8 mouse cellular contexts compared by ENCODE assay signal in genomic region chr19:5660942-5661751, GRCm38 (mm10). TPM values are rescaled to one million over a fixed set of nuclear protein-coding genes. Genes with fewer than 3 reads are reported as not detected.
A peak's percentile ranks its signal among the peaks of the same experiment; 100 is the strongest.
DNase-seq lines count a peak whose midpoint lies in the region; ATAC-seq and TF ChIP-seq lines count a peak whose summit lies in the region.

No protein-coding gene starts in this region.

- DNase-seq in adrenal gland, postnatal 14 days, result peak; percentile 59
- no peak for DNase-seq in adrenal gland, adult 8-10 months
- DNase-seq in heart, postnatal 4 days, result peak; percentile 42
- DNase-seq in limb, embryonic 14.5 days (ENCODE audit: low spot score), result no peak
- DNase-seq in urinary bladder, postnatal 14 days (ENCODE audit: low spot score), result no peak
- no peak for DNase-seq in left cerebral cortex, postnatal 36 days (ENCODE audit: low spot score in 2 of 2)

- WGBS in bone marrow, adult 2 months, result 3% methylated on average over 16 of the region's 16 CpGs
- 86% methylated on average over 16 of the region's 16 CpGs for WGBS in limb, embryonic 14.5 days
- WGBS in neural tube, embryonic 13.5 days, result 89% methylated on average over 16 of the region's 16 CpGs

- no peaks in the 10 kb centered on the region for H3K9me3 ChIP-seq in limb, embryonic 14.5 days (ENCODE audit: control insufficient read depth, low read length)
- H3K9me3 ChIP-seq in neural tube, embryonic 13.5 days, result no peaks in the 10 kb centered on the region

- H3K4me1 ChIP-seq in bone marrow, adult 2 months (ENCODE audit: control insufficient read depth, insufficient read depth, low read length), result peaks cover 4% of the 10 kb centered on the region; the same call in 1 of the 2 replicates
- peaks cover 15% of the 10 kb centered on the region for H3K4me1 ChIP-seq in limb, embryonic 14.5 days (ENCODE audit: control insufficient read depth, insufficient read depth, low read length)
- peaks cover 20% of the 10 kb centered on the region for H3K4me1 ChIP-seq in neural tube, embryonic 13.5 days (replicated peaks)

- no peak for ATAC-seq in limb, embryonic 14.5 days (ENCODE audit: low FRiP score, low read depth)
- no peak for ATAC-seq in neural tube, embryonic 13.5 days (ENCODE audit: low read depth)

- H3K36me3 ChIP-seq in limb, embryonic 14.5 days (ENCODE audit: control insufficient read depth, insufficient read depth, low read length), result peaks cover 42% of the 10 kb centered on the region
- peaks cover 24% of the 10 kb centered on the region for H3K36me3 ChIP-seq in neural tube, embryonic 13.5 days

- H3K27me3 ChIP-seq in limb, embryonic 14.5 days (ENCODE audit: control insufficient read depth, insufficient read depth, low read length), result no peaks in the 10 kb centered on the region
- H3K27me3 ChIP-seq in neural tube, embryonic 13.5 days, result peaks cover 3% of the 10 kb centered on the region

- TF ChIP-seq POLR2A in bone marrow, adult 2 months (IDR thresholded peaks at IDR 0.05; ENCODE audit: borderline replicate concordance, control insufficient read depth, low read depth, low read length), result peak; percentile 39; the same call in 1 of the 2 replicates
- TF ChIP-seq POLR2A in limb, embryonic 14.5 days (IDR thresholded peaks at IDR 0.05; ENCODE audit: borderline replicate concordance, extremely low read depth, insufficient read depth, insufficient read length), result no peak

- peak overlapping the region; percentile 11 for H3K4me2 ChIP-seq in limb, embryonic 14.5 days (replicated peaks; ENCODE audit: low read depth, low read length, severe bottlenecking)
- peak overlapping the region; percentile 55 for H3K4me2 ChIP-seq in neural tube, embryonic 13.5 days

- TF ChIP-seq CTCF in bone marrow, adult 2 months (IDR thresholded peaks at IDR 0.05; ENCODE audit: control insufficient read depth, insufficient read depth, low read length), result no peak; the same call in 1 of the 2 replicates

- intact Hi-C loops in left cerebral cortex, postnatal 36 days (cut with DNase I), result no loop called here

- peak overlapping the region; percentile 65 for H3K4me3 ChIP-seq in bone marrow, adult 2 months (replicated peaks; ENCODE audit: control insufficient read depth, low read depth, low read length)
- no peak overlapping the region for H3K4me3 ChIP-seq in limb, embryonic 14.5 days (replicated peaks; ENCODE audit: low read length)
- H3K4me3 ChIP-seq in neural tube, embryonic 13.5 days, result 0 out of 2 replicates have a peak overlapping the region, but pooled peaks have one; percentile 0

- H3K27ac ChIP-seq in bone marrow, adult 2 months (ENCODE audit: control insufficient read depth, insufficient read depth, low read depth, low read length, poor library complexity), result peak overlapping the region; percentile 88
- H3K27ac ChIP-seq in limb, embryonic 14.5 days (replicated peaks; ENCODE audit: low read depth, low read length), result no peak overlapping the region
- peak overlapping the region; percentile 49 for H3K27ac ChIP-seq in neural tube, embryonic 13.5 days (replicated peaks)

- 0 out of 2 replicates have a peak overlapping the region, but pooled peaks have one; percentile 21 for H3K9ac ChIP-seq in limb, embryonic 14.5 days (ENCODE audit: low read depth, low read length, severe bottlenecking)
- H3K9ac ChIP-seq in neural tube, embryonic 13.5 days, result no peak overlapping the region

RNA-seq across cellular contexts. Expression of gene Sipa1, which starts 2.4 kb away (rescaled TPM):
- 56.4 and 64.0 TPM in 2 replicates for total RNA-seq in adrenal gland, postnatal 14 days (2021)
- 10 to 100 TPM; 40.3 to 76.9 (median 57.8) TPM for total RNA-seq in adrenal gland, adult 8-10 months (2022)
- polyA plus RNA-seq in bone marrow, adult 2 months (2011; ENCODE audit: insufficient read depth, insufficient read length, low replicate concordance, missing spikeins), result 72.2 and 101 TPM in 2 replicates
- total RNA-seq in heart, postnatal 4 days (2021), result 10 to 100 TPM; 40.2 to 42.2 TPM
- polyA plus RNA-seq in limb, embryonic 14.5 days (2012; rRNA removed), result 62.5 and 86.0 TPM in 2 replicates
- 27.9 and 29.1 TPM in 2 replicates for polyA plus RNA-seq in limb, embryonic 14.5 days (2014; fragmentation: Nextera tagmentation; extraction: Ambion mirVana)
- polyA plus RNA-seq in neural tube, embryonic 13.5 days (2015; fragmentation: Nextera tagmentation; extraction: Ambion mirVana), result 19.1 and 19.8 TPM in 2 replicates
- 10 to 100 TPM; 14.0 to 22.8 TPM for total RNA-seq in left cerebral cortex, postnatal 36 days (2021)

RNA-seq across cellular contexts. Expression of gene Rela, which starts 23.9 kb away (rescaled TPM):
- total RNA-seq in adrenal gland, postnatal 14 days (2021), result 60.7 and 65.1 TPM in 2 replicates
- total RNA-seq in adrenal gland, adult 8-10 months (2022), result 100 to 1,000 TPM in 2 of 4 experiments, 10 to 100 TPM in 2; 90.0 to 114 (median 96.4) TPM
- 17.3 and 36.3 TPM in 2 replicates for polyA plus RNA-seq in bone marrow, adult 2 months (2011; ENCODE audit: insufficient read depth, insufficient read length, low replicate concordance, missing spikeins)
- total RNA-seq in heart, postnatal 4 days (2021), result 10 to 100 TPM; 33.0 to 38.6 TPM
- 59.8 and 88.7 TPM in 2 replicates for polyA plus RNA-seq in limb, embryonic 14.5 days (2012; rRNA removed)
- 54.8 and 57.2 TPM in 2 replicates for polyA plus RNA-seq in limb, embryonic 14.5 days (2014; fragmentation: Nextera tagmentation; extraction: Ambion mirVana)
- polyA plus RNA-seq in neural tube, embryonic 13.5 days (2015; fragmentation: Nextera tagmentation; extraction: Ambion mirVana), result 33.8 and 36.5 TPM in 2 replicates
- 10 to 100 TPM; 18.1 to 19.8 TPM for total RNA-seq in left cerebral cortex, postnatal 36 days (2021)

RNA-seq across cellular contexts. Expression of gene Map3k11, which starts 27.4 kb away (rescaled TPM):
- 50.4 and 51.2 TPM in 2 replicates for total RNA-seq in adrenal gland, postnatal 14 days (2021)
- 10 to 100 TPM; 40.8 to 53.6 (median 46.3) TPM for total RNA-seq in adrenal gland, adult 8-10 months (2022)
- polyA plus RNA-seq in bone marrow, adult 2 months (2011; ENCODE audit: insufficient read depth, insufficient read length, low replicate concordance, missing spikeins), result 26.8 and 60.5 TPM in 2 replicates
- 10 to 100 TPM; 39.8 to 40.0 TPM for total RNA-seq in heart, postnatal 4 days (2021)
- 30.1 and 38.9 TPM in 2 replicates for polyA plus RNA-seq in limb, embryonic 14.5 days (2012; rRNA removed)
- polyA plus RNA-seq in limb, embryonic 14.5 days (2014; fragmentation: Nextera tagmentation; extraction: Ambion mirVana), result 19.0 and 20.7 TPM in 2 replicates
- polyA plus RNA-seq in neural tube, embryonic 13.5 days (2015; fragmentation: Nextera tagmentation; extraction: Ambion mirVana), result 17.4 and 18.0 TPM in 2 replicates
- 10 to 100 TPM; 17.3 to 19.2 TPM for total RNA-seq in left cerebral cortex, postnatal 36 days (2021)

RNA-seq across cellular contexts. Expression of gene Pcnx3, which starts 27.6 kb away (rescaled TPM):
- total RNA-seq in adrenal gland, postnatal 14 days (2021), result 75.1 and 78.4 TPM in 2 replicates
- 100 to 1,000 TPM in 3 of 4 experiments, 10 to 100 TPM in 1; 95.1 to 183 (median 136) TPM for total RNA-seq in adrenal gland, adult 8-10 months (2022)
- 43.5 and 99.7 TPM in 2 replicates for polyA plus RNA-seq in bone marrow, adult 2 months (2011; ENCODE audit: insufficient read depth, insufficient read length, low replicate concordance, missing spikeins)
- total RNA-seq in heart, postnatal 4 days (2021), result 10 to 100 TPM; 42.5 to 42.7 TPM
- 101 and 160 TPM in 2 replicates for polyA plus RNA-seq in limb, embryonic 14.5 days (2012; rRNA removed)
- 31.8 and 32.3 TPM in 2 replicates for polyA plus RNA-seq in limb, embryonic 14.5 days (2014; fragmentation: Nextera tagmentation; extraction: Ambion mirVana)
- 23.0 TPM in 2 replicates for polyA plus RNA-seq in neural tube, embryonic 13.5 days (2015; fragmentation: Nextera tagmentation; extraction: Ambion mirVana)
- 10 to 100 TPM; 66.1 to 83.1 TPM for total RNA-seq in left cerebral cortex, postnatal 36 days (2021)

RNA-seq across cellular contexts. Expression of gene Kcnk7, which starts 43.0 kb away (rescaled TPM):
- total RNA-seq in adrenal gland, postnatal 14 days (2021), result not detected in 2 replicates
- not detected for total RNA-seq in adrenal gland, adult 8-10 months (2022)
- not detected in 2 replicates for polyA plus RNA-seq in bone marrow, adult 2 months (2011; ENCODE audit: insufficient read depth, insufficient read length, low replicate concordance, missing spikeins)
- not detected for total RNA-seq in heart, postnatal 4 days (2021)
- polyA plus RNA-seq in limb, embryonic 14.5 days (2012; rRNA removed), result 0.41 and 0.63 TPM in 2 replicates
- polyA plus RNA-seq in limb, embryonic 14.5 days (2014; fragmentation: Nextera tagmentation; extraction: Ambion mirVana), result 0.65 and 0.81 TPM in 2 replicates
- not detected in 2 replicates for polyA plus RNA-seq in neural tube, embryonic 13.5 days (2015; fragmentation: Nextera tagmentation; extraction: Ambion mirVana)
- not detected for total RNA-seq in left cerebral cortex, postnatal 36 days (2021)

Comparison
In these comparisons a context has a peak if more than half of its experiments do, and no peak if none do; other contexts are left out.
1. DNase-seq: peak in adrenal gland, postnatal 14 days (single experiment) and heart, postnatal 4 days (single experiment); none in adrenal gland, adult 8-10 months (single experiment), limb, embryonic 14.5 days (single experiment), urinary bladder, postnatal 14 days (single experiment) and left cerebral cortex, postnatal 36 days (0 of 2).